Mouse (Mus musculus) heart, postnatal 0 days (tissue): ENCODE measurements around the gene Rbm39.

Source experiments
- CTCF ChIP-seq: IDR thresholded peaks from 2 replicates; pipeline ENCODE4 v1.5.1; 2016; ENCODE audit warnings: antibody characterized with exemption, control low read depth, low read depth
- EP300 ChIP-seq: IDR thresholded peaks from 2 replicates; pipeline ENCODE4 v1.6.1; 2016; ENCODE audit warnings: antibody characterized with exemption, low read depth

GRCm38 (mm10) chr2:156180824-156181590 lies 969 bp upstream of the Rbm39 start:
- no peak for TF ChIP-seq EP300
- no peak for TF ChIP-seq CTCF
